Mouse (Mus musculus) forebrain, postnatal 0 days (tissue): ENCODE results near the gene Spata25. TPM values are rescaled to one million over a fixed set of nuclear protein-coding genes. Genes with fewer than 3 reads are reported as not detected.

Source experiments
- ATAC-seq: fragments of 200-750 bp; cut with Nextera tagmentation; 2 replicates; pipeline ENCODE4 v1.8.0; 2017; ENCODE audit warnings: mild to moderate bottlenecking, moderate library complexity
- DNase-seq: peaks from one replicate; pipeline ENCODE4 v3.0.0-alpha.2; 2015
- H3K27ac ChIP-seq: fragments of 300-500 bp; sonication (generic); 2 replicates; pipeline ENCODE4 v1.5.1; 2014; ENCODE audit warnings: low read depth, mild to moderate bottlenecking, antibody characterized with exemption, low read length, moderate library complexity, mixed read lengths
- H3K27me3 ChIP-seq: fragments of 300-500 bp; sonication (generic); 2 replicates; pipeline ENCODE4 v1.6.1; 2014; ENCODE audit warnings: mild to moderate bottlenecking, low read length, mixed read lengths; ENCODE audit not compliant: insufficient read depth
- H3K36me3 ChIP-seq: fragments of 300-500 bp; sonication (generic); 2 replicates; pipeline ENCODE4 v1.6.1; 2014; ENCODE audit warnings: mild to moderate bottlenecking, moderate library complexity; ENCODE audit not compliant: insufficient read depth
- H3K4me1 ChIP-seq: fragments of 300-500 bp; sonication (generic); 2 replicates; pipeline ENCODE4 v1.6.1; 2014; ENCODE audit warnings: antibody characterized with exemption; ENCODE audit not compliant: insufficient read depth
- H3K4me2 ChIP-seq: fragments of 300-500 bp; sonication (generic); 2 replicates; pipeline ENCODE4 v1.6.1; 2014; ENCODE audit warnings: low read depth, mild to moderate bottlenecking, moderate library complexity
- H3K4me3 ChIP-seq: fragments of 300-500 bp; sonication (generic); 2 replicates; pipeline ENCODE4 v1.5.1; 2014; ENCODE audit warnings: low read depth, low read length, mixed read lengths
- H3K9ac ChIP-seq: fragments of 300-500 bp; sonication (generic); 2 replicates; pipeline ENCODE4 v1.6.1; 2014; ENCODE audit warnings: mild to moderate bottlenecking
- H3K9me3 ChIP-seq: fragments of 300-500 bp; sonication (generic); 2 replicates; pipeline ENCODE4 v1.6.1; 2016; ENCODE audit warnings: low read length
- CTCF ChIP-seq: sonication (generic); IDR thresholded peaks from 2 replicates; pipeline ENCODE4 v1.5.1; 2016; ENCODE audit warnings: antibody characterized with exemption, control low read depth, low read depth
- WGBS: fragments of 180-500 bp; shearing (Covaris S2); extraction: QIAGEN DNeasy Blood & Tissue Kit; methylation state at CpG from one replicate; pipeline ENCODE4 v1.1.7; 2014; 5-methylcytosine and 5-hydroxymethylcytosine counted together
- polyA plus RNA-seq: library from polyadenylated mRNA; unstranded; fragments of >200 nt; fragmentation: Nextera tagmentation; extraction: Ambion mirVana; gene quantifications from 2 replicates; pipeline ENCODE4 v1.2.1, GENCODE M21; 2015
- total RNA-seq: library from RNA; depleted of rRNA; stranded (reverse); fragments of >200 nt; gene quantifications from 2 replicates; pipeline ENCODE4 v1.2.3, GENCODE M21; 2014

The Spata25 gene
- total and polyA plus RNA-seq, 2 experiments from 2014 or later, result 1.00 TPM; not detected in 1

GRCm38 (mm10) chr2:164850061-164850460 is 21.7 kb upstream of the Spata25 start:
- no peak for TF ChIP-seq CTCF
- no peaks in the 10 kb centered on the region for H3K9me3 ChIP-seq
- no peak overlapping the region for H3K9ac ChIP-seq
- no peaks in the 10 kb centered on the region for H3K4me1 ChIP-seq
- H3K36me3 ChIP-seq, result no peaks in the 10 kb centered on the region
- no peaks in the 10 kb centered on the region; the same call in 1 of the 2 replicates for H3K27me3 ChIP-seq
- no peak overlapping the region for H3K27ac ChIP-seq
- H3K4me3 ChIP-seq, result no peak overlapping the region
- no peak for ATAC-seq
- no peak overlapping the region for H3K4me2 ChIP-seq
- 85% methylated on average over 8 of the region's 8 CpGs for WGBS
- no peak for DNase-seq

GRCm38 (mm10) chr2:164845782-164846181 is 17.4 kb upstream of the Spata25 start:
- DNase-seq, result no peak
- Histone ChIP-seq H3K9me3 (no peaks in the 10 kb centered on the region), H3K27ac (no peak overlapping the region), H3K36me3 (no peaks in the 10 kb centered on the region), H3K4me1 (no peaks in the 10 kb centered on the region), H3K9ac (no peak overlapping the region), H3K27me3 (no peaks in the 10 kb centered on the region), H3K4me3 (no peak overlapping the region), H3K4me2 (no peak overlapping the region)
- no peak for ATAC-seq
- 59% methylated on average over 3 of the region's 3 CpGs for WGBS
- peak; percentile 49; the same call in 1 of the 2 replicates for TF ChIP-seq CTCF

DNA sequence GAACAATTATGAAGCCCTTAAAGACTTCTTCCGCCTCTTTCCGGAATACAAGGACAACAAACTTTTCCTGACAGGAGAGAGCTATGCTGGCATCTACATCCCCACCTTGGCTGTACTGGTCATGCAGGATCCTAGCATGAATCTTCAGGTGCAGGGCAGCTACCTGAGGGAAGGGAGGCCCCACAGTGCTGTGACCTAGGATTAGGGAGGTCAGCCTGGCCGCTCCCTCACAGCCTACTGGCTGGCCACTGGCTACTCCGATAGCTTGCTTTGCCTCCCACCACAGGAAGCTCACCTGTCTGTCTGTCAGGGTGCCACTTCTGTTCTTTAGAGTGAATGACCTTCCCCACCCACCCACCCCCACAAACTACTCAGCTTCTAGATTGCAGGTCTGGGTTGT is 6.8 kb upstream of the Spata25 start:
- Histone ChIP-seq H3K4me3 (no peak overlapping the region), H3K9ac (no peak overlapping the region), H3K4me1 (peaks cover 11% of the 10 kb centered on the region; the same call in 1 of the 2 replicates), H3K27ac (no peak overlapping the region), H3K36me3 (peaks cover 34% of the 10 kb centered on the region), H3K4me2 (no peak overlapping the region), H3K9me3 (no peaks in the 10 kb centered on the region), H3K27me3 (no peaks in the 10 kb centered on the region)
- DNase-seq, result no peak
- no peak for ATAC-seq
- WGBS, result 97% methylated on average over 4 of the region's 4 CpGs
- TF ChIP-seq CTCF, result no peak

DNA sequence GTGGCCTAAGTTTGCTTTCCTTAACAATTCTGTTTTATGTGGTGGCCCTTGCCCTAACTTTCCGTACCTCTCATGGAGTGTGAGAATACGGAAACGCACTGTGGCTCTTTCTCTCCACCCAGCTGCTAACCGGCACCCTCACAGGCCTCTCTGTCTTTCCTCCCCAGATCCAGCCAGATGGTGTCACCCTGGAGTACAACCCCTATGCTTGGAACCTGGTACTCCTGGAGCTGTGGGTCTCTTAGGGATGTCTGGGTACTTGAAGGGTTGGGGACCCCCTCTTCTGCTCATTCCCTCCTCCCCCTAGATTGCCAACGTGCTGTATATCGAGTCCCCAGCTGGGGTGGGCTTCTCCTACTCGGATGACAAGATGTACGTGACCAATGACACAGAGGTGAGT is 6.2 kb upstream of the Spata25 start:
- Histone ChIP-seq H3K4me2 (peak overlapping the region; percentile 98), H3K9me3 (no peaks in the 10 kb centered on the region), H3K27me3 (no peaks in the 10 kb centered on the region), H3K27ac (no peak overlapping the region), H3K9ac (peak overlapping the region; percentile 70), H3K4me3 (peak overlapping the region; percentile 64), H3K36me3 (peaks cover 28% of the 10 kb centered on the region), H3K4me1 (peaks cover 11% of the 10 kb centered on the region; the same call in 1 of the 2 replicates)
- ATAC-seq (no peak), DNase-seq (no peak)
- 46% methylated on average over 8 of the region's 8 CpGs for WGBS
- peak; percentile 11; the same call in 1 of the 2 replicates for TF ChIP-seq CTCF

GRCm38 (mm10) chr2:164833314-164833959 is 5.1 kb upstream of the Spata25 start, which contains the start of gene Neurl2:
TSS of gene Neurl2 (minus strand) at chr2:164833456.
- Histone ChIP-seq H3K4me1 (peaks cover 11% of the 10 kb centered on the region; the same call in 1 of the 2 replicates), H3K27ac (peak within 1 kb of the TSS; percentile 87), H3K4me3 (peak within 1 kb of the TSS; percentile 64), H3K27me3 (no peaks in the 10 kb centered on the region), H3K4me2 (peak within 1 kb of the TSS; percentile 98), H3K9me3 (no peaks in the 10 kb centered on the region), H3K36me3 (peaks cover 18% of the 10 kb centered on the region; the same call in 1 of the 2 replicates), H3K9ac (peak within 1 kb of the TSS; percentile 70)
- peak; percentile 77 for ATAC-seq
- peak; percentile 24; the same call in 1 of the 2 replicates for TF ChIP-seq CTCF
- DNase-seq, result peak; percentile 96
- WGBS, result 2% methylated on average over 31 of the region's 31 CpGs

- peak; percentile 79 for TF ChIP-seq CTCF
- peaks cover 17% of the 10 kb centered on the region for H3K36me3 ChIP-seq
- H3K4me1 ChIP-seq, result peaks cover 11% of the 10 kb centered on the region; the same call in 1 of the 2 replicates
- WGBS, result 1% methylated on average over 35 of the region's 35 CpGs
- ATAC-seq, result peak; percentile 92
- H3K27me3 ChIP-seq, result no peaks in the 10 kb centered on the region
- DNase-seq, result peak; percentile 85
- H3K9me3 ChIP-seq, result no peaks in the 10 kb centered on the region
- peak within 1 kb of the TSS; percentile 64 for H3K4me3 ChIP-seq
- peak within 1 kb of the TSS; percentile 70 for H3K9ac ChIP-seq
- H3K4me2 ChIP-seq, result peak within 1 kb of the TSS; percentile 98
- H3K27ac ChIP-seq, result peak within 1 kb of the TSS; percentile 87
These were observed 4.5 kb upstream of the Spata25 start, which contains the start of gene Ctsa for GRCm38 (mm10) chr2:164832748-164833301. TSS of gene Ctsa (plus strand) at chr2:164832873.

DNA sequence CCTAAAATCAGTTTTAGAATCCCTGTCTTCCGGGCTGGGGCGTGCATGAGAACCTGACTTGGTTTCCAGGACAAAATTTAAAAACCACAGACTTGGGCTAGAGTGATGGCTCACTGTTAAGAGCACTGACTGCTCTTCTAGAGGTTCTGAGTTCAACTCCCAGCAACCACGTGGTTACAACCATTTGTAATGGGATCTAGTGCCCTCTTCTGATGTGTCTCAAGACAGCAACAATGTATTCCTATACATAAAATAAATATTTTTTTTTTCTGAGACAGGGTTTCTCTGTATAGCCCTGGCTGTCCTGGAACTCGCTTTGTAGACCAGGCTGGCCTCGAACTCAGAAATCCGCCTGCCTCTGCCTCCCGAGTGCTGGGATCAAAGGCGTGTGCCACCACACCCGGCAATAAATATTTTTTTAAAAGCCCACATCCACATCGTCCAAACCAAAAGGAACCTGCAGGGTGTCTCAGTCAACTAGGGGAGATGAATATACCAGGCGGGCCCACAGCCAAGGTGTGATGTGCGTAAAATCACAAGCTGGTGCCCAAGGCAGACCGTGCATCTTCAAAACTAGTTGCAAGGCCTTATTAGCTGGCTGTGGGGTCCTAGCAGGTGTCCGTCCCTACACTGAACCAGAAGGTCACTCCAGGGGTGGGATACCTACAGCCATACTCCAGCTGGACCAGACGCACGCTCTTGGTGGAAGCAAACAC is 3.9 kb upstream of the Spata25 start:
- no peak; the same call in 1 of the 2 replicates for ATAC-seq
- H3K36me3 ChIP-seq, result peaks cover 20% of the 10 kb centered on the region
- DNase-seq, result no peak
- no peak for TF ChIP-seq CTCF
- peaks cover 11% of the 10 kb centered on the region; the same call in 1 of the 2 replicates for H3K4me1 ChIP-seq
- H3K4me3 ChIP-seq, result peak overlapping the region; percentile 64
- peak overlapping the region; percentile 98 for H3K4me2 ChIP-seq
- H3K9me3 ChIP-seq, result no peaks in the 10 kb centered on the region
- peak overlapping the region; percentile 70 for H3K9ac ChIP-seq
- H3K27me3 ChIP-seq, result no peaks in the 10 kb centered on the region
- peak overlapping the region; percentile 87 for H3K27ac ChIP-seq
- 65% methylated on average over 16 of the region's 16 CpGs for WGBS
